Mouse (Mus musculus) ES-E14 (cell line): ENCODE data around the gene Sqstm1.

Experiments used
- CHD2 ChIP-seq: IDR thresholded peaks from 2 replicates; pipeline ENCODE4 v1.6.1; 2014; ENCODE audit warnings: mild to moderate bottlenecking, low read depth, low read length, inconsistent platforms
- HCFC1 ChIP-seq: IDR thresholded peaks from 2 replicates; pipeline ENCODE4 v1.6.1; 2012; ENCODE audit warnings: low read length, inconsistent platforms, borderline replicate concordance; ENCODE audit not compliant: insufficient read depth
- MAFK ChIP-seq: IDR thresholded peaks from 2 replicates; pipeline ENCODE4 v1.6.1; 2014; ENCODE audit warnings: mild to moderate bottlenecking, low read depth, low read length, inconsistent platforms; ENCODE audit not compliant: insufficient read depth
- ZNF384 ChIP-seq: IDR thresholded peaks from 2 replicates; pipeline ENCODE4 v1.6.1; 2012; ENCODE audit warnings: low read depth, low read length, inconsistent platforms

DNA sequence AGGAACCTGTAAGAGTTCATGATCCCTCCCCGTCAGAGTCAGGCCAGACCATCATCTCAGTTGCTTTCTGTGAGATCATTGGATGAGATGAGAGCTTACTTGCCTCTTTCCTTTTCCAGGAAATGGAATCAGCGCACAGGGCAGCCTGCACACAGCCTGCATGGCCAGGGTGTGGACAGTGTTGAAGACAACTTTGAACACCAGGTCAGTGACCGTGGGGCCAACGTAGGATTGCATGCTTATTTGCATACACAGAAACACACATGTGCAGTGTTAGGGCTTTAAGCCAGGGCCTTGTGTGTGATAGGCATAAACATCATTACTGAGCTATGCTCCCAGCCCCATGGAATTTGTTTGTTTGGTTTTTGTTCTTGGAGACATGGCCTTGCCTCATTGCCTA, 13.1 kb downstream of the Sqstm1 start:
- no peak; the same call in 1 of the 2 replicates for TF ChIP-seq CHD2
- no peak for TF ChIP-seq HCFC1
- TF ChIP-seq MAFK = no peak
- no peak for TF ChIP-seq ZNF384
